ENCODE assay signal across 25 mouse cellular contexts in the genomic region with DNA sequence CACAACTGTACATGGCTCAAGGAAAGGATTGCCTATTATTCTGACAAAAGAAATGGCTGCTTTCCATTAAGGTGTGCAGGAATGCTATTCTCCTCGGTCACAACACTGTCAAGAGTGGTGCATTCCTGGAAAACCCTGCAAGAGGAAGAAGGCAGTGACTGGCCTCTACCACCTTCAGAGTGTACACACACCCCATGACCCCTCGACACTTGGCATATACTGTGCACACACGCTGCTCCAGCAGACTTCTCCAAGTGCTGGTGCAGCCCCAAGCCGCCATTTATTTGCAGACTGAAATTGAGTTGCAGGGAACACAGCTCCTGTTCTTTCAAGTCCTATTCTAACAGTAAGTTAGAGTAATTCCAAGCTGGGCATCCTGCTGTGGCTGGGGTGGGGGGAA.
A peak's percentile ranks its signal among the peaks of the same experiment; 100 is the strongest.
DNase-seq lines count a peak whose midpoint lies in the region; ATAC-seq and TF ChIP-seq lines count a peak whose summit lies in the region.
"Had no signal": no experiment of that assay in that cellular context is flagged by ENCODE, and none has a peak within 500 bp of the region (broad histone marks: within the 10 kb centered on the region; RNA-seq: fewer than 3 reads in every experiment).

No protein-coding gene starts in this region.

- no peaks in the 10 kb centered on the region for H3K27me3 ChIP-seq in forebrain, embryonic 15.5 days
- H3K27me3 ChIP-seq in forebrain, embryonic 13.5 days: no peaks in the 10 kb centered on the region
- no peaks in the 10 kb centered on the region for H3K27me3 ChIP-seq in limb, embryonic 13.5 days
- no peaks in the 10 kb centered on the region for H3K27me3 ChIP-seq in limb, embryonic 10.5 days (ENCODE audit: low read depth, poor library complexity, severe bottlenecking)
- H3K27me3 ChIP-seq in lung, postnatal 0 days (replicated peaks; ENCODE audit: insufficient read depth, low read length): no peaks in the 10 kb centered on the region
- H3K27me3 ChIP-seq in stomach, postnatal 0 days (ENCODE audit: control insufficient read depth, insufficient read depth, low read length): no peaks in the 10 kb centered on the region
- H3K27me3 ChIP-seq: embryonic facial prominence, embryonic 12.5 days; embryonic facial prominence, embryonic 15.5 days; heart, embryonic 13.5 days had no signal

- peaks cover 74% of the 10 kb centered on the region for H3K4me1 ChIP-seq in forebrain, embryonic 15.5 days
- peaks cover 77% of the 10 kb centered on the region for H3K4me1 ChIP-seq in forebrain, embryonic 13.5 days
- peaks cover 85% of the 10 kb centered on the region for H3K4me1 ChIP-seq in limb, embryonic 13.5 days
- H3K4me1 ChIP-seq in limb, embryonic 10.5 days: peaks cover 50% of the 10 kb centered on the region
- peaks cover 19% of the 10 kb centered on the region for H3K4me1 ChIP-seq in lung, postnatal 0 days (ENCODE audit: insufficient read depth, low read depth, low read length)
- H3K4me1 ChIP-seq in stomach, postnatal 0 days (replicated peaks; ENCODE audit: control insufficient read depth, insufficient read depth): peaks cover 5% of the 10 kb centered on the region

- H3K4me3 ChIP-seq in forebrain, embryonic 15.5 days: no peak overlapping the region
- no peak overlapping the region for H3K4me3 ChIP-seq in forebrain, embryonic 13.5 days
- H3K4me3 ChIP-seq in limb, embryonic 13.5 days: no peak overlapping the region
- H3K4me3 ChIP-seq in limb, embryonic 10.5 days: no peak overlapping the region
- no peak overlapping the region for H3K4me3 ChIP-seq in lung, postnatal 0 days (ENCODE audit: low read depth, low read length)
- H3K4me3 ChIP-seq in stomach, postnatal 0 days (ENCODE audit: low read depth, low read length): no peak overlapping the region
- H3K4me3 ChIP-seq: embryonic facial prominence, embryonic 12.5 days; embryonic facial prominence, embryonic 15.5 days; heart, adult 2 months; heart, embryonic 10.5 days; heart, embryonic 13.5 days had no signal

- 85% methylated on average over 4 of the region's 4 CpGs for WGBS in forebrain, embryonic 15.5 days
- WGBS in forebrain, embryonic 13.5 days: 79% methylated on average over 4 of the region's 4 CpGs
- WGBS in limb, embryonic 13.5 days: 79% methylated on average over 4 of the region's 4 CpGs
- WGBS in limb, embryonic 10.5 days: 87% methylated on average over 4 of the region's 4 CpGs
- WGBS in lung, postnatal 0 days: 50% methylated on average over 4 of the region's 4 CpGs
- 66% methylated on average over 4 of the region's 4 CpGs for WGBS in stomach, postnatal 0 days

- H3K4me2 ChIP-seq in forebrain, embryonic 15.5 days (replicated peaks): no peak overlapping the region
- no peak overlapping the region for H3K4me2 ChIP-seq in forebrain, embryonic 13.5 days
- H3K4me2 ChIP-seq in limb, embryonic 13.5 days (replicated peaks): no peak overlapping the region
- H3K4me2 ChIP-seq in lung, postnatal 0 days (replicated peaks; ENCODE audit: low read depth, low read length): no peak overlapping the region
- no peak overlapping the region for H3K4me2 ChIP-seq in stomach, postnatal 0 days (replicated peaks; ENCODE audit: low read depth)
- H3K4me2 ChIP-seq: embryonic facial prominence, embryonic 12.5 days; embryonic facial prominence, embryonic 15.5 days; heart, embryonic 13.5 days had no signal

- TF ChIP-seq EP300 in lung, postnatal 0 days (IDR thresholded peaks at IDR 0.05): no peak
- no peak for TF ChIP-seq EP300 in stomach, postnatal 0 days (optimal IDR thresholded peaks at IDR 0.05)

- no peak for DNase-seq in limb, embryonic 10.5 days (ENCODE audit: low spot score)
- DNase-seq in lung, postnatal 0 days (ENCODE audit: low spot score): peak; percentile 35
- no peak for DNase-seq in lung, postnatal 25 days (ENCODE audit: low spot score)
- peak; percentile 23 for DNase-seq in stomach, postnatal 0 days (ENCODE audit: low spot score)
- no peak for DNase-seq in retina, embryonic 14.5 days (ENCODE audit: low spot score)
- DNase-seq: adrenal gland, adult 2 months; adrenal gland, postnatal 14 days; cerebellum, adult 11 months; cerebellum, adult 2 months; cerebellum, adult 9-11 months; cerebellum, postnatal 25 days; gastrocnemius, postnatal 10 days; gastrocnemius, postnatal 36 days; heart, adult 2 months; heart, postnatal 14 days; heart, postnatal 4 days had no signal

- H3K27ac ChIP-seq in forebrain, embryonic 15.5 days (replicated peaks): peak overlapping the region; percentile 41
- no peak overlapping the region for H3K27ac ChIP-seq in forebrain, embryonic 13.5 days
- peak overlapping the region; percentile 55; the same call in 1 of the 2 replicates for H3K27ac ChIP-seq in limb, embryonic 13.5 days
- H3K27ac ChIP-seq in limb, embryonic 10.5 days: no peak overlapping the region
- no peak overlapping the region for H3K27ac ChIP-seq in lung, postnatal 0 days (ENCODE audit: low read length)
- H3K27ac ChIP-seq in stomach, postnatal 0 days (replicated peaks): no peak overlapping the region; the same call in 1 of the 2 replicates
- H3K27ac ChIP-seq: embryonic facial prominence, embryonic 12.5 days; embryonic facial prominence, embryonic 15.5 days; heart, adult 2 months; heart, embryonic 10.5 days; heart, embryonic 13.5 days had no signal

- no peaks in the 10 kb centered on the region for H3K36me3 ChIP-seq in forebrain, embryonic 15.5 days
- H3K36me3 ChIP-seq in forebrain, embryonic 13.5 days (ENCODE audit: poor library complexity, severe bottlenecking): no peaks in the 10 kb centered on the region
- H3K36me3 ChIP-seq in limb, embryonic 13.5 days: no peaks in the 10 kb centered on the region
- no peaks in the 10 kb centered on the region for H3K36me3 ChIP-seq in limb, embryonic 10.5 days
- H3K36me3 ChIP-seq in lung, postnatal 0 days (ENCODE audit: insufficient read depth, low read length): no peaks in the 10 kb centered on the region
- H3K36me3 ChIP-seq in stomach, postnatal 0 days (ENCODE audit: control insufficient read depth, insufficient read depth, low read length): no peaks in the 10 kb centered on the region
- H3K36me3 ChIP-seq: embryonic facial prominence, embryonic 12.5 days; embryonic facial prominence, embryonic 15.5 days; heart, embryonic 10.5 days; heart, embryonic 13.5 days had no signal

- no peak for ATAC-seq in forebrain, embryonic 15.5 days (replicated peaks)
- no peak for ATAC-seq in forebrain, embryonic 13.5 days
- ATAC-seq in limb, embryonic 13.5 days (ENCODE audit: low FRiP score, low read depth): no peak
- peak; percentile 17; the same call in 1 of the 2 replicates for ATAC-seq in lung, postnatal 0 days
- ATAC-seq in stomach, postnatal 0 days (ENCODE audit: low FRiP score, low TSS enrichment): 0 out of 2 replicates have a peak, but pooled peaks have one; percentile 54
- ATAC-seq: CD4-positive, CD25-positive, alpha-beta regulatory T cell, adult 4 months; hindbrain, embryonic 16.5 days had no signal

- no peak overlapping the region for H3K9ac ChIP-seq in forebrain, embryonic 15.5 days (replicated peaks)
- H3K9ac ChIP-seq in forebrain, embryonic 13.5 days: no peak overlapping the region
- no peak overlapping the region for H3K9ac ChIP-seq in limb, embryonic 13.5 days
- H3K9ac ChIP-seq in lung, postnatal 0 days (replicated peaks; ENCODE audit: low read depth): no peak overlapping the region
- H3K9ac ChIP-seq in stomach, postnatal 0 days (ENCODE audit: low read length): no peak overlapping the region
- H3K9ac ChIP-seq: embryonic facial prominence, embryonic 12.5 days; embryonic facial prominence, embryonic 15.5 days; heart, embryonic 13.5 days had no signal

- no peak for TF ChIP-seq CTCF in lung, postnatal 0 days (IDR thresholded peaks at IDR 0.05)
- TF ChIP-seq CTCF in stomach, postnatal 0 days (IDR thresholded peaks at IDR 0.05; ENCODE audit: low read depth): no peak

- H3K9me3 ChIP-seq in forebrain, embryonic 15.5 days: no peaks in the 10 kb centered on the region
- no peaks in the 10 kb centered on the region for H3K9me3 ChIP-seq in forebrain, embryonic 13.5 days (replicated peaks)
- no peaks in the 10 kb centered on the region for H3K9me3 ChIP-seq in limb, embryonic 13.5 days
- H3K9me3 ChIP-seq in limb, embryonic 10.5 days (replicated peaks): no peaks in the 10 kb centered on the region
- no peaks in the 10 kb centered on the region for H3K9me3 ChIP-seq in lung, postnatal 0 days (ENCODE audit: low read length)
- H3K9me3 ChIP-seq in stomach, postnatal 0 days (ENCODE audit: control insufficient read depth, low read length): no peaks in the 10 kb centered on the region
- H3K9me3 ChIP-seq: embryonic facial prominence, embryonic 12.5 days; embryonic facial prominence, embryonic 15.5 days; heart, embryonic 10.5 days; heart, embryonic 13.5 days had no signal

Comparison
In these comparisons a context has a peak if more than half of its experiments do, and no peak if none do; other contexts are left out.
1. H3K27ac ChIP-seq: peak in forebrain, embryonic 15.5 days (single experiment) and limb, embryonic 13.5 days (single experiment); none in forebrain, embryonic 13.5 days (single experiment), limb, embryonic 10.5 days (single experiment), lung, postnatal 0 days (single experiment) and stomach, postnatal 0 days (single experiment).
2. DNase-seq: peak in lung, postnatal 0 days (single experiment) and stomach, postnatal 0 days (single experiment); none in limb, embryonic 10.5 days (single experiment), lung, postnatal 25 days (single experiment) and retina, embryonic 14.5 days (single experiment).
3. ATAC-seq: peak in lung, postnatal 0 days (single experiment) and stomach, postnatal 0 days (single experiment); none in forebrain, embryonic 15.5 days (single experiment), forebrain, embryonic 13.5 days (single experiment) and limb, embryonic 13.5 days (single experiment).